Mouse (Mus musculus) MEL (cell line): ENCODE measurements around the gene Extl1. TPM values are rescaled to one million over a fixed set of nuclear protein-coding genes. Genes with fewer than 3 reads are reported as not detected.

Experiments
- DNase-seq: peaks from one replicate; pipeline ENCODE4 v3.0.0; 2011; ENCODE audit warnings: low read depth, low spot score
- H3K27ac ChIP-seq: 2 replicates; pipeline ENCODE4 v1.5.1; 2012; ENCODE audit warnings: low read depth, mild to moderate bottlenecking, control low read depth, low read length, moderate library complexity; ENCODE audit not compliant: control insufficient read depth
- H3K27me3 ChIP-seq, 2 experiments: fragments of 150-350 bp in 1 of 2; sonication (generic) in 1 of 2; 2 replicates each; pipeline ENCODE4 v1.6.1; 2012; ENCODE audit warnings: low read length in 2 of 2, mild to moderate bottlenecking in 2 of 2, improper control_type of control experiment in 1 of 2, moderate library complexity in 1 of 2; ENCODE audit not compliant: insufficient read depth in 2 of 2, control insufficient read depth in 1 of 2
- H3K36me3 ChIP-seq, 2 experiments: 2 replicates each; pipeline ENCODE4 v1.6.1; 2012 to 2014; ENCODE audit warnings: low read length in 2 of 2, improper control_type of control experiment in 1 of 2, inconsistent platforms in 1 of 2, mild to moderate bottlenecking in 1 of 2; ENCODE audit not compliant: insufficient read depth in 2 of 2, control insufficient read depth in 1 of 2
- H3K4me1 ChIP-seq, 2 experiments: fragments of 150-350 bp in 1 of 2; sonication (generic) in 1 of 2; 2 replicates each; pipeline ENCODE4 v1.6.1; 2012; ENCODE audit warnings: low read length in 2 of 2, improper control_type of control experiment in 1 of 2, mild to moderate bottlenecking in 1 of 2; ENCODE audit not compliant: insufficient read depth in 2 of 2, control insufficient read depth in 1 of 2
- H3K4me3 ChIP-seq, 2 experiments: fragments of 150-350 bp in 1 of 2; sonication (generic) in 1 of 2; 2 replicates each; pipeline ENCODE4 v1.5.1; 2012; ENCODE audit warnings: low read depth in 2 of 2, low read length in 2 of 2, mild to moderate bottlenecking in 2 of 2, moderate library complexity in 2 of 2, control low read depth in 1 of 2, improper control_type of control experiment in 1 of 2; ENCODE audit not compliant: control insufficient read depth in 1 of 2, insufficient read depth in 1 of 2
- H3K79me2 ChIP-seq: 2 replicates; pipeline ENCODE4 v1.6.1; 2012; ENCODE audit warnings: mild to moderate bottlenecking, low read length, moderate library complexity; ENCODE audit not compliant: control insufficient read depth, poor library complexity, insufficient read depth
- H3K9ac ChIP-seq: 2 replicates; pipeline ENCODE4 v1.6.1; 2012; ENCODE audit warnings: low read depth, mild to moderate bottlenecking, control low read depth, low read length, moderate library complexity; ENCODE audit not compliant: control insufficient read depth, poor library complexity, severe bottlenecking
- H3K9me3 ChIP-seq: fragments of 150-350 bp; sonication (generic); replicated peaks from 2 replicates; pipeline ENCODE4 v1.6.1; 2012; ENCODE audit warnings: mild to moderate bottlenecking, low read length, improper control_type of control experiment, moderate library complexity; ENCODE audit not compliant: insufficient read depth
- CHD2 ChIP-seq: IDR thresholded peaks from 2 replicates; pipeline ENCODE4 v1.6.1; 2011; ENCODE audit warnings: low read length, improper control_type of control experiment
- CTCF ChIP-seq, 3 experiments: IDR thresholded peaks in 2 of 3; conservative IDR thresholded peaks in 1 of 3; 2 replicates each; pipeline ENCODE4 v1.5.1; 2011 to 2012; ENCODE audit warnings: low read length in 3 of 3, low read depth in 2 of 3, mild to moderate bottlenecking in 2 of 3, improper control_type of control experiment in 1 of 3, inconsistent platforms in 1 of 3, mixed read lengths in 1 of 3, moderate library complexity in 1 of 3; ENCODE audit not compliant: control insufficient read depth in 1 of 3, insufficient read depth in 1 of 3, poor library complexity in 1 of 3, severe bottlenecking in 1 of 3
- GABPA ChIP-seq: IDR thresholded peaks from 2 replicates; pipeline ENCODE4 v1.6.1; 2012; ENCODE audit warnings: low read depth, mild to moderate bottlenecking, inconsistent platforms, low read length, improper control_type of control experiment, moderate library complexity
- HCFC1 ChIP-seq: IDR thresholded peaks from 2 replicates; pipeline ENCODE4 v1.6.1; 2012; ENCODE audit warnings: low read depth, mild to moderate bottlenecking, inconsistent platforms, low read length, improper control_type of control experiment, moderate library complexity
- JUND ChIP-seq: IDR thresholded peaks from 2 replicates; pipeline ENCODE4 v1.6.1; 2011; ENCODE audit warnings: low read depth, mild to moderate bottlenecking, improper control_type of control experiment, low read length
- KAT2A ChIP-seq: conservative IDR thresholded peaks from 2 replicates; pipeline ENCODE4 v1.6.1; 2012; ENCODE audit warnings: low read depth, low read length, improper control_type of control experiment, inconsistent platforms
- MAZ ChIP-seq: IDR thresholded peaks from 2 replicates; pipeline ENCODE4 v1.6.1; 2012; ENCODE audit warnings: low read depth, mild to moderate bottlenecking, inconsistent platforms, low read length, improper control_type of control experiment
- POLR2AphosphoS5 ChIP-seq: IDR thresholded peaks from 2 replicates; pipeline ENCODE4 v1.6.1; 2012; ENCODE audit warnings: low read depth, borderline replicate concordance, mild to moderate bottlenecking, inconsistent platforms, low read length, moderate library complexity, mixed read lengths
- RAD21 ChIP-seq: IDR thresholded peaks from 2 replicates; pipeline ENCODE4 v1.6.1; 2011; ENCODE audit warnings: mild to moderate bottlenecking, low read depth, low read length, improper control_type of control experiment
- SMC3 ChIP-seq: IDR thresholded peaks from 2 replicates; pipeline ENCODE4 v1.6.1; 2011; ENCODE audit warnings: low read depth, low read length, improper control_type of control experiment
- TAL1 ChIP-seq: IDR thresholded peaks from 2 replicates; pipeline ENCODE4 v1.6.1; 2012; ENCODE audit warnings: mild to moderate bottlenecking, inconsistent platforms, low read length, moderate library complexity, mixed read lengths
- TCF12 ChIP-seq: IDR thresholded peaks from 2 replicates; pipeline ENCODE4 v1.6.1; 2014; ENCODE audit warnings: low read depth, mild to moderate bottlenecking, inconsistent platforms, low read length, improper control_type of control experiment, moderate library complexity
- UBTF ChIP-seq: IDR thresholded peaks from 2 replicates; pipeline ENCODE4 v1.6.1; 2012; ENCODE audit warnings: low read depth, mild to moderate bottlenecking, inconsistent platforms, low read length, improper control_type of control experiment, moderate library complexity, borderline replicate concordance; ENCODE audit not compliant: insufficient read depth
- ZC3H11A ChIP-seq: IDR thresholded peaks from 2 replicates; pipeline ENCODE4 v1.6.1; 2012; ENCODE audit warnings: low read depth, mild to moderate bottlenecking, inconsistent platforms, low read length, improper control_type of control experiment
- ZKSCAN1 ChIP-seq: IDR thresholded peaks from 2 replicates; pipeline ENCODE4 v1.6.1; 2012; ENCODE audit warnings: low read depth, mild to moderate bottlenecking, inconsistent platforms, low read length, improper control_type of control experiment, moderate library complexity
- ZMIZ1 ChIP-seq: IDR thresholded peaks from 2 replicates; pipeline ENCODE4 v1.6.1; 2012; ENCODE audit warnings: low read depth, mild to moderate bottlenecking, inconsistent platforms, low read length, improper control_type of control experiment, moderate library complexity
- polyA plus RNA-seq, 2 experiments: library from polyadenylated mRNA; stranded (reverse) in 1 of 2; unstranded in 1 of 2; fragments of >175 nt in 1 of 2; fragments of >200 nt in 1 of 2; gene quantifications; 2 replicates each; pipeline versions ENCODE4 v1.2.1 to v1.2.4; 2012; ENCODE audit warnings: low replicate concordance in 2 of 2, low read depth in 1 of 2; ENCODE audit not compliant: insufficient read length in 2 of 2, insufficient read depth in 1 of 2, missing spikeins in 1 of 2
- total RNA-seq: library from RNA; depleted of rRNA; stranded (reverse); fragments of 300-350 nt; gene quantifications from 2 replicates; pipeline ENCODE4 v1.2.3, GENCODE M21; 2012

The Extl1 gene
- total and polyA plus RNA-seq, 3 experiments, result 0.04 to 0.33 TPM; not detected in 1

GRCm38 (mm10) chr4:134388397-134388796 is 4.7 kb upstream of the Extl1 start:
- Histone ChIP-seq H3K4me1 (peaks cover 0 to 3% of the 10 kb centered on the region in 2 experiments; a peak in 2 of 4 replicates), H3K4me3 (peak overlapping the region in 1 of 2 experiments; percentile 36; a peak in 1 of 4 replicates), H3K9ac (peak overlapping the region; percentile 36; the same call in 1 of the 2 replicates), H3K27ac (no peak overlapping the region), H3K27me3 (no peaks in the 10 kb centered on the region), H3K36me3 (no peaks in the 10 kb centered on the region), H3K79me2 (no peaks in the 10 kb centered on the region), H3K9me3 (no peaks in the 10 kb centered on the region)
- DNase-seq, result peak; percentile 84
- TF ChIP-seq HCFC1 (no peak), SMC3 (peak; percentile 74), RAD21 (peak; percentile 74), CHD2 (no peak), UBTF (no peak), ZC3H11A (peak; percentile 57), CTCF (IDR thresholded peaks at IDR 0.05 in 2 of 3, conservative IDR thresholded peaks at IDR 0.05 in 1 of 3; ENCODE audit: control insufficient read depth in 1 of 3, insufficient read depth in 1 of 3, low read depth in 2 of 3, low read length in 3 of 3, poor library complexity in 1 of 3, severe bottlenecking in 1 of 3) (peak; percentile 58 to 92 (median 76)), TAL1 (no peak)

GRCm38 (mm10) chr4:134387268-134387667 is 3.6 kb upstream of the Extl1 start:
- Histone ChIP-seq H3K4me1 (0 out of 4 replicates have a peak, but pooled peaks cover 0 to under 1% of the 10 kb centered on the region in 2 experiments), H3K27ac (no peak overlapping the region), H3K27me3 (no peaks in the 10 kb centered on the region), H3K79me2 (no peaks in the 10 kb centered on the region), H3K4me3 (no peak overlapping the region), H3K9ac (no peak overlapping the region), H3K9me3 (no peaks in the 10 kb centered on the region), H3K36me3 (no peaks in the 10 kb centered on the region)
- DNase-seq, result no peak
- TF ChIP-seq GABPA (no peak), JUND (no peak), ZKSCAN1 (no peak), CTCF (IDR thresholded peaks at IDR 0.05 in 2 of 3, conservative IDR thresholded peaks at IDR 0.05 in 1 of 3; ENCODE audit: control insufficient read depth in 1 of 3, insufficient read depth in 1 of 3, low read depth in 2 of 3, low read length in 3 of 3, poor library complexity in 1 of 3, severe bottlenecking in 1 of 3) (peak in 2 of 3 experiments; percentile 9 to 34; a peak in 2 of 6 replicates), MAZ (no peak), POLR2AphosphoS5 (no peak), ZMIZ1 (no peak), TCF12 (no peak), SMC3 (peak; percentile 39; the same call in 1 of the 2 replicates), CHD2 (no peak), KAT2A (no peak), RAD21 (peak; percentile 4; the same call in 1 of the 2 replicates)
